Mouse (Mus musculus) E14TG2a.4 (cell line): ENCODE data around the gene Pp2d1.

Experiments used
- CTCF ChIP-seq: conservative IDR thresholded peaks from 2 replicates; pipeline ENCODE4 v1.5.1; 2014; ENCODE audit warnings: low read length
- NANOG ChIP-seq: IDR thresholded peaks from 2 replicates; pipeline ENCODE4 v1.6.1; 2014; ENCODE audit warnings: borderline replicate concordance, low read length, mixed read lengths
- POU5F1 ChIP-seq: IDR thresholded peaks from 2 replicates; pipeline ENCODE4 v1.6.1; 2014; ENCODE audit warnings: low read length, borderline replicate concordance

DNA sequence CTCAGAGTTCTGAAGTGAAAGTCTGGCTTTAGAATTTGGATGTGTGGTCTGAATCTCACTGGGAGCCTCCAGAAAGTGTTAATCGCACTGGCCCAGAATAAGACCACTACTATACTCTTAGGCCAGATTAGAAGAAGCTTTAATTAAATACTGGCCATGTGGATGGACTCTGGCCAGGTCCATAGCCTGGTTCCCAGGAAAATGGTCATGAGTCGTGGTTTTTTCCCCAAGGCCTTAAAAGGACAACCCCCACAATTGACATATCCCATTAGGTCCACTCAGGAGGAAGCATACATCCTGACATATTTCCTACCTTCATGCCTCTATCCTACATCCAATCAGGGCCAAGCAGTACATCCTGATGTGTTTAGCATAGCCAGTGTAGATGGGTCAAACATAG lies 37.9 kb upstream of the Pp2d1 start:
- TF ChIP-seq CTCF, result no peak
- no peak for TF ChIP-seq POU5F1
- TF ChIP-seq NANOG, result no peak
